24 mouse cellular contexts compared by ENCODE assay signal in the genomic region with DNA sequence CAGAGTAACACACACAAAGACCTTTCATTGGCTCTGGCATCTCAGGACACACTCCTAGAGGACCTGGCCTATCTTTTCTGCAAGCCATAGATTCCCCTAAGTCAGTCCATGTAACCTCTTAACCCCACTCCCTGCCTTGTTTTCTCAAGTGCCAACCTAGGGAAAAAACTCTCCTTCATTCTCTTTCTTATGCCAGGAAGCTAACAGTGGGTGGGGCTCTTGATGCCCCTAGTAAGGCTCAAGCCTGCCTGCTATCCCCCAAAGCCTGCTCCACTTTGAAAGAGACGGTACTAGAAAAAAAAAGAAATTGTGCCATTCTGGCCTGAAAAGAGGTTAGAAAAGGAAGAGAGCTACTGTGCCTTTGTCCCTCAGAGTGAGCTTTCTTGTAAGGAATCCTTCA.
"Had no signal": no experiment of that assay in that cellular context is flagged by ENCODE, and none has a peak within 500 bp of the region (broad histone marks: within the 10 kb centered on the region; RNA-seq: fewer than 3 reads in every experiment).

No protein-coding gene starts in this region.

- H3K36me3 ChIP-seq: heart, embryonic 10.5 days; heart, embryonic 12.5 days; hindbrain, embryonic 13.5 days; hindbrain, embryonic 15.5 days; intestine, embryonic 15.5 days; limb, embryonic 13.5 days; limb, embryonic 15.5 days; liver, embryonic 12.5 days had no signal

- H3K27ac ChIP-seq: heart, embryonic 10.5 days; hindbrain, embryonic 13.5 days; hindbrain, embryonic 15.5 days; intestine, embryonic 15.5 days; limb, embryonic 13.5 days; limb, embryonic 15.5 days; liver, embryonic 12.5 days; liver, embryonic 14.5 days had no signal

- DNase-seq: gastrocnemius, postnatal 14 days; gastrocnemius, postnatal 36 days; heart, adult 18-20 months; heart, postnatal 10 days; heart, postnatal 36 days; kidney, adult 18-20 months; kidney, adult 8-10 months; kidney, postnatal 10 days; kidney, postnatal 25 days; kidney, postnatal 4 days; layer of hippocampus, postnatal 36 days; left cerebral cortex, postnatal 4 days had no signal

- H3K27me3 ChIP-seq: heart, embryonic 12.5 days; hindbrain, embryonic 13.5 days; hindbrain, embryonic 15.5 days; intestine, embryonic 15.5 days; limb, embryonic 13.5 days; limb, embryonic 15.5 days; liver, embryonic 12.5 days had no signal

- H3K4me2 ChIP-seq: heart, embryonic 12.5 days; hindbrain, embryonic 13.5 days; hindbrain, embryonic 15.5 days; intestine, embryonic 15.5 days; limb, embryonic 13.5 days; limb, embryonic 15.5 days; liver, embryonic 12.5 days had no signal

- H3K4me1 ChIP-seq: heart, embryonic 12.5 days; hindbrain, embryonic 15.5 days; intestine, embryonic 15.5 days; limb, embryonic 13.5 days; limb, embryonic 15.5 days; liver, embryonic 12.5 days had no signal

- H3K4me3 ChIP-seq: heart, embryonic 10.5 days; heart, embryonic 12.5 days; hindbrain, embryonic 13.5 days; hindbrain, embryonic 15.5 days; intestine, embryonic 15.5 days; layer of hippocampus, adult 2 months; limb, embryonic 13.5 days; limb, embryonic 15.5 days; liver, embryonic 12.5 days had no signal

- ATAC-seq: inflammation-experienced regulatory T-cells, adult 6 months; intestine, embryonic 15.5 days; intestine, postnatal 0 days; liver, embryonic 12.5 days had no signal

- H3K9me3 ChIP-seq: heart, embryonic 10.5 days; heart, embryonic 12.5 days; hindbrain, embryonic 13.5 days; hindbrain, embryonic 15.5 days; intestine, embryonic 15.5 days; limb, embryonic 13.5 days; limb, embryonic 15.5 days; liver, embryonic 12.5 days had no signal

- H3K9ac ChIP-seq: heart, embryonic 12.5 days; hindbrain, embryonic 13.5 days; hindbrain, embryonic 15.5 days; intestine, embryonic 15.5 days; limb, embryonic 13.5 days; limb, embryonic 15.5 days; liver, embryonic 12.5 days; liver, embryonic 14.5 days had no signal
